Mouse (Mus musculus): ENCODE measurements around the gene Srsf11. TPM values are rescaled to one million over a fixed set of nuclear protein-coding genes. Genes with fewer than 3 reads are reported as not detected.

The Srsf11 gene
- 294 and 296 TPM in 2 replicates for polyA plus RNA-seq (2015; fragmentation: Nextera tagmentation; extraction: Ambion mirVana)

GRCm38 (mm10) chr3:158036329-158036988 is at the start of gene Srsf11, which contains the start of gene Lrrc40:
Srsf11 (minus strand) TSS chr3:158036639.
Lrrc40 (plus strand) TSS chr3:158036662.
- Histone ChIP-seq H3K4me2 (peak within 1 kb of the TSS; percentile 75), H3K27me3 (no peaks in the 10 kb centered on the region), H3K27ac (peak within 1 kb of the TSS; percentile 87), H3K9me3 (no peaks in the 10 kb centered on the region), H3K36me3 (0 out of 2 replicates have a peak, but pooled peaks cover 2% of the 10 kb centered on the region), H3K4me1 (replicated peaks) (peaks cover 34% of the 10 kb centered on the region), H3K9ac (peak within 1 kb of the TSS; percentile 89), H3K4me3 (peak within 1 kb of the TSS; percentile 90)
- ATAC-seq (ENCODE audit: low FRiP score): peak; percentile 96
- under 1% methylated on average over 55 of the region's 55 CpGs for WGBS

- 79% methylated on average over 5 of the region's 5 CpGs for WGBS
- no peak for ATAC-seq (ENCODE audit: low FRiP score)
- H3K4me1 ChIP-seq (replicated peaks): no peaks in the 10 kb centered on the region
These were observed 41.4 kb upstream of the Srsf11 start for GRCm38 (mm10) chr3:158077828-158078227.

GRCm38 (mm10) chr3:158077380-158077772 is 40.9 kb upstream of the Srsf11 start:
- no peak overlapping the region for H3K9ac ChIP-seq
- no peak for ATAC-seq (ENCODE audit: low FRiP score)
- H3K4me1 ChIP-seq (replicated peaks): no peaks in the 10 kb centered on the region
- H3K27me3 ChIP-seq: no peaks in the 10 kb centered on the region
- no peak overlapping the region for H3K4me2 ChIP-seq
- H3K36me3 ChIP-seq: no peaks in the 10 kb centered on the region
- no peak overlapping the region for H3K27ac ChIP-seq
- 57% methylated on average over 1 of the region's 1 CpGs for WGBS
- no peaks in the 10 kb centered on the region for H3K9me3 ChIP-seq
- no peak overlapping the region for H3K4me3 ChIP-seq

More at GRCm38 (mm10) chr3:158077828-158078227, 41.4 kb upstream of the Srsf11 start:
- Histone ChIP-seq H3K36me3 (no peaks in the 10 kb centered on the region), H3K9ac (no peak overlapping the region), H3K27me3 (no peaks in the 10 kb centered on the region), H3K27ac (no peak overlapping the region), H3K4me3 (no peak overlapping the region), H3K4me2 (no peak overlapping the region), H3K9me3 (no peaks in the 10 kb centered on the region)

GRCm38 (mm10) chr3:158076685-158077379 is 40.4 kb upstream of the Srsf11 start:
- Histone ChIP-seq H3K9me3 (no peaks in the 10 kb centered on the region), H3K27me3 (no peaks in the 10 kb centered on the region), H3K4me1 (replicated peaks) (no peaks in the 10 kb centered on the region), H3K27ac (no peak overlapping the region), H3K9ac (no peak overlapping the region), H3K36me3 (no peaks in the 10 kb centered on the region), H3K4me3 (no peak overlapping the region), H3K4me2 (no peak overlapping the region)
- no peak for ATAC-seq (ENCODE audit: low FRiP score)
- 47% methylated on average over 4 of the region's 4 CpGs for WGBS

GRCm38 (mm10) chr3:158075004-158075403 is 38.6 kb upstream of the Srsf11 start:
- no peak for ATAC-seq (ENCODE audit: low FRiP score)
- Histone ChIP-seq H3K9ac (no peak overlapping the region), H3K4me1 (replicated peaks) (no peaks in the 10 kb centered on the region), H3K27ac (no peak overlapping the region), H3K27me3 (no peaks in the 10 kb centered on the region), H3K4me2 (no peak overlapping the region), H3K36me3 (no peaks in the 10 kb centered on the region), H3K9me3 (no peaks in the 10 kb centered on the region), H3K4me3 (no peak overlapping the region)
- 86% methylated on average over 2 of the region's 2 CpGs for WGBS

- no peaks in the 10 kb centered on the region for H3K9me3 ChIP-seq
- H3K36me3 ChIP-seq: peaks cover 17% of the 10 kb centered on the region
- no peak overlapping the region for H3K9ac ChIP-seq
- H3K4me1 ChIP-seq (replicated peaks): no peaks in the 10 kb centered on the region
- no peak overlapping the region for H3K27ac ChIP-seq
- H3K4me2 ChIP-seq: no peak overlapping the region
- no peak overlapping the region for H3K4me3 ChIP-seq
- no peak for ATAC-seq (ENCODE audit: low FRiP score)
- no peaks in the 10 kb centered on the region for H3K27me3 ChIP-seq
- 71% methylated on average over 9 of the region's 9 CpGs for WGBS
These were observed 32.3 kb upstream of the Srsf11 start for GRCm38 (mm10) chr3:158068613-158069263.

GRCm38 (mm10) chr3:158067916-158068315 is 31.5 kb upstream of the Srsf11 start:
- no peaks in the 10 kb centered on the region for H3K27me3 ChIP-seq
- H3K36me3 ChIP-seq: peaks cover 17% of the 10 kb centered on the region
- H3K27ac ChIP-seq: no peak overlapping the region
- no peaks in the 10 kb centered on the region for H3K4me1 ChIP-seq (replicated peaks)
- 90% methylated on average over 7 of the region's 7 CpGs for WGBS
- no peaks in the 10 kb centered on the region for H3K9me3 ChIP-seq
- H3K9ac ChIP-seq: no peak overlapping the region
- ATAC-seq (ENCODE audit: low FRiP score): no peak
- H3K4me2 ChIP-seq: no peak overlapping the region
- H3K4me3 ChIP-seq: no peak overlapping the region

- Histone ChIP-seq H3K4me3 (no peak overlapping the region), H3K4me2 (no peak overlapping the region), H3K27ac (no peak overlapping the region), H3K4me1 (replicated peaks) (no peaks in the 10 kb centered on the region), H3K27me3 (no peaks in the 10 kb centered on the region), H3K9ac (no peak overlapping the region), H3K9me3 (no peaks in the 10 kb centered on the region), H3K36me3 (peaks cover 25% of the 10 kb centered on the region)
- 90% methylated on average over 2 of the region's 2 CpGs for WGBS
- ATAC-seq (ENCODE audit: low FRiP score): no peak
These were observed 28.8 kb upstream of the Srsf11 start for GRCm38 (mm10) chr3:158065256-158065655.

GRCm38 (mm10) chr3:158061811-158062523 is 25.5 kb upstream of the Srsf11 start:
- H3K9me3 ChIP-seq: no peaks in the 10 kb centered on the region
- no peaks in the 10 kb centered on the region for H3K4me1 ChIP-seq (replicated peaks)
- peaks cover 46% of the 10 kb centered on the region for H3K36me3 ChIP-seq
- no peaks in the 10 kb centered on the region for H3K27me3 ChIP-seq
- 94% methylated on average over 5 of the region's 5 CpGs for WGBS
- H3K4me2 ChIP-seq: no peak overlapping the region
- ATAC-seq (ENCODE audit: low FRiP score): 0 out of 2 replicates have a peak, but pooled peaks have one; percentile 43
- no peak overlapping the region for H3K4me3 ChIP-seq
- no peak overlapping the region for H3K27ac ChIP-seq
- no peak overlapping the region for H3K9ac ChIP-seq

GRCm38 (mm10) chr3:158060621-158061291 is 24.3 kb upstream of the Srsf11 start:
- no peaks in the 10 kb centered on the region for H3K4me1 ChIP-seq (replicated peaks)
- WGBS: 87% methylated on average over 2 of the region's 2 CpGs
- H3K4me2 ChIP-seq: no peak overlapping the region
- no peaks in the 10 kb centered on the region for H3K27me3 ChIP-seq
- no peak overlapping the region for H3K9ac ChIP-seq
- ATAC-seq (ENCODE audit: low FRiP score): no peak
- no peaks in the 10 kb centered on the region for H3K9me3 ChIP-seq
- H3K27ac ChIP-seq: no peak overlapping the region
- H3K36me3 ChIP-seq: peaks cover 55% of the 10 kb centered on the region
- no peak overlapping the region for H3K4me3 ChIP-seq

- H3K27me3 ChIP-seq: no peaks in the 10 kb centered on the region
- H3K9ac ChIP-seq: no peak overlapping the region
- no peak overlapping the region for H3K4me2 ChIP-seq
- no peaks in the 10 kb centered on the region for H3K4me1 ChIP-seq (replicated peaks)
- H3K9me3 ChIP-seq: no peaks in the 10 kb centered on the region
- no peak overlapping the region for H3K4me3 ChIP-seq
- H3K27ac ChIP-seq: no peak overlapping the region
- 84% methylated on average over 2 of the region's 2 CpGs for WGBS
- no peak for ATAC-seq (ENCODE audit: low FRiP score)
- H3K36me3 ChIP-seq: peaks cover 20% of the 10 kb centered on the region
These were observed 13.1 kb upstream of the Srsf11 start for GRCm38 (mm10) chr3:158049508-158049907.
